Mouse (Mus musculus) forebrain, embryonic 16.5 days (tissue): ENCODE data around the gene Yeats4. TPM values are rescaled to one million over a fixed set of nuclear protein-coding genes. Genes with fewer than 3 reads are reported as not detected.

Source experiments
- ATAC-seq: fragments of 200-750 bp; cut with Nextera tagmentation; 2 replicates; pipeline ENCODE4 v1.8.0; 2017; ENCODE audit warnings: mild to moderate bottlenecking, moderate library complexity
- H3K27ac ChIP-seq: fragments of 300-500 bp; sonication (generic); 2 replicates; pipeline ENCODE4 v1.5.1; 2014; ENCODE audit warnings: low read length, control low read depth
- H3K27me3 ChIP-seq: fragments of 300-500 bp; sonication (generic); replicated peaks from 2 replicates; pipeline ENCODE4 v1.6.1; 2014; ENCODE audit warnings: low read length; ENCODE audit not compliant: control insufficient read depth, insufficient read depth
- H3K36me3 ChIP-seq: fragments of 300-500 bp; sonication (generic); 2 replicates; pipeline ENCODE4 v1.6.1; 2014; ENCODE audit not compliant: control insufficient read depth, insufficient read depth
- H3K4me1 ChIP-seq: fragments of 300-500 bp; sonication (generic); replicated peaks from 2 replicates; pipeline ENCODE4 v1.6.1; 2014; ENCODE audit warnings: low read length; ENCODE audit not compliant: control insufficient read depth, insufficient read depth
- H3K4me2 ChIP-seq: fragments of 300-500 bp; sonication (generic); 2 replicates; pipeline ENCODE4 v1.6.1; 2014; ENCODE audit warnings: mild to moderate bottlenecking, low read length, control low read depth
- H3K4me3 ChIP-seq: fragments of 300-500 bp; sonication (generic); replicated peaks from 2 replicates; pipeline ENCODE4 v1.5.1; 2014; ENCODE audit warnings: mild to moderate bottlenecking, low read length, control low read depth
- H3K9ac ChIP-seq: fragments of 300-500 bp; sonication (generic); replicated peaks from 2 replicates; pipeline ENCODE4 v1.6.1; 2014; ENCODE audit warnings: low read depth, low read length, control low read depth
- H3K9me3 ChIP-seq: fragments of 300-500 bp; sonication (generic); 2 replicates; pipeline ENCODE4 v1.6.1; 2016; ENCODE audit warnings: low read length; ENCODE audit not compliant: control insufficient read depth
- WGBS: fragments of 180-500 bp; shearing (Covaris S2); extraction: QIAGEN DNeasy Blood & Tissue Kit; methylation state at CpG from one replicate; pipeline ENCODE4 v1.1.7; 2014; 5-methylcytosine and 5-hydroxymethylcytosine counted together
- polyA plus RNA-seq: library from polyadenylated mRNA; unstranded; fragments of >200 nt; fragmentation: Nextera tagmentation; extraction: Ambion mirVana; gene quantifications from 2 replicates; pipeline ENCODE4 v1.2.1, GENCODE M21; 2015

Gene Yeats4
- 95.7 and 97.1 TPM in 2 replicates for polyA plus RNA-seq

DNA sequence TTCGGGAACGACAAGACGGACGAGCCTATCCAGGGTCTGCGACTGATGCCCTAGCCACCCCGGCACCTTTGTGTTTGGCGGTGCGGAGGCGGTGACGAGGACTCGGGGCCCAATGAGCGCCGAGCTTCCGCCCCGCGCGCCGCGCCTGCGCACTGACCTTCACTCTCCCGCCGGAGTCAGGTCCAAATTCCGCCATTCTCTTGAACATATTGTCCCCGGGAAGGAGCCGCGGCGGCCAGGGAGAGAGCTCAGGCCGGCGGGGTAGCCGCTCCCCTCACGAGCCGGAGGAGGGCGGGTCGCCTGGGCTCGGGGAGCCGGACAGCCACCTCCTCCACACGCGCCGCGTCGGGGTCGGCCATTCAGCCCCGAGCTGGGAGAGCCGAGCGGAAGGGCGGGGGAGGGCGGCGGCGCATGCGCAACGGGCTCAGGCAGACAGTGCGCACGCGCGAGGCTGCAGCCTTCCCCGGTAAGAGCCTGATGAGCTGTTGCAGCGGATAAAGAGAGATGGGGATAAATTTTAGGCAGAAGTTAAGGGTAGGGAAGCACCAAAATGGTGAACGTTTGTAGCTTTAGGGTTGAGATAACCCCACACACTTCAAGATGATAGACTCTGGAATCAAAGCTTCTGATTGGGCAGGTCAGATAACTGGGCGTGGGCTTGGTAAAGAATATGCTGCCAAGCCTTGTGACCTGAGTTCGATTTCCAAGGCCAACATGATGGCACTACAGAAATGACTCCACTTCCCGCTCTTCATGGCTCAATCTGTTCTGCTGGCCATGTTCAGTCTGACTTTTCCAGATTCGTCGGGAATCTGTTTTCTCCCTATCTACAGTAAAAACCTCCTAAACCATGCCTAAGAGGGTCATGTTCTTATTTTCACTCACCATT, at the start of gene Yeats4:
Yeats4 (minus strand) TSS at position 406 of the 889 bp plus-strand sequence.
- H3K27ac ChIP-seq: peak within 1 kb of the TSS; percentile 99
- H3K27me3 ChIP-seq: no peaks in the 10 kb centered on the region
- H3K4me1 ChIP-seq: peaks cover 11% of the 10 kb centered on the region
- H3K36me3 ChIP-seq: peaks cover 11% of the 10 kb centered on the region
- peak within 1 kb of the TSS; percentile 99 for H3K9ac ChIP-seq
- peak within 1 kb of the TSS; percentile 83 for H3K4me2 ChIP-seq
- H3K9me3 ChIP-seq: no peaks in the 10 kb centered on the region
- ATAC-seq: peak; percentile 97
- 1% methylated on average over 63 of the region's 63 CpGs for WGBS
- H3K4me3 ChIP-seq: peak within 1 kb of the TSS; percentile 89

DNA sequence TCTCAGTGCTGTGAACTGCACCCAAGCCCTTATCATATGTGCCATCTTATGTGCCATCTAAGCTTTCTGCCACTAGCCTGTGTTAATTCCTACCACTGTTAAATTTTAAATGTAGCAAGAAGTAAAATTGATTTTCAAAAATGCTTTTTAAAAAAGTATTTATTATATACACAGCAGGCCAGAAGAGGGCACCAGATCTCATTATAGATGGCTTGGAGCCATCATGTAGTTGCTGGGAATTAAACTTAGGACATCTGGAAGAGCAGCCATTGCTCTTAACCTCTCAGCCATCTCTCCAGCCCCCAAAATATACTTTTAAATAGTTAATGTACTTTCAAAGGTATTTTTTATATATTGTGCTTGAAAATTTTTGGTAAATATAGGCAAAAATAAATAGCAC, 47.7 kb upstream of the Yeats4 start:
- Histone ChIP-seq H3K36me3 (no peaks in the 10 kb centered on the region), H3K9ac (no peak overlapping the region), H3K9me3 (no peaks in the 10 kb centered on the region), H3K4me1 (no peaks in the 10 kb centered on the region), H3K4me3 (no peak overlapping the region), H3K4me2 (no peak overlapping the region), H3K27ac (no peak overlapping the region), H3K27me3 (no peaks in the 10 kb centered on the region)
- no peak for ATAC-seq

DNA sequence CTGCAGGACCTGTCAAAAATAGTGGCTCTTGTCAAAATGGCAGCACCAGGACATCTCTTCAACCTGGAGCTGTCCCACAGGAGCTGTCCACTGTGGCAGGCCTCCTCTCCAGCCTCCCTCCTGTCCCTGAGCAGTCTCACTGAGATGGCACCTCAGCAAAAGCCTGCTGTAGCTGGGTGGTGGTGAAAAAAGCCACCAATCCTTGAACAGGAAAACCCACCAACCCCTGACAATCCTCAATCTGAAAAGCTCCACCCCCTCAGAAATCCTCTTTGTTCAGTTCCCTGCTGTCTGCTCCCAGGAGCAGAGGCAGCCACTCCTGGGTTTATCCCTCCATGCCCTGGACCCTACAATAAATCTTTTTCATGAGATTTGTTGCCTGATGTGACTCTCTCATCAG, 35.6 kb upstream of the Yeats4 start:
- no peak overlapping the region for H3K4me2 ChIP-seq
- no peak overlapping the region for H3K9ac ChIP-seq
- no peak for ATAC-seq
- H3K27me3 ChIP-seq: no peaks in the 10 kb centered on the region
- no peaks in the 10 kb centered on the region for H3K4me1 ChIP-seq
- H3K27ac ChIP-seq: no peak overlapping the region
- H3K4me3 ChIP-seq: no peak overlapping the region
- no peaks in the 10 kb centered on the region; the same call in 1 of the 2 replicates for H3K9me3 ChIP-seq
- no peaks in the 10 kb centered on the region for H3K36me3 ChIP-seq

DNA sequence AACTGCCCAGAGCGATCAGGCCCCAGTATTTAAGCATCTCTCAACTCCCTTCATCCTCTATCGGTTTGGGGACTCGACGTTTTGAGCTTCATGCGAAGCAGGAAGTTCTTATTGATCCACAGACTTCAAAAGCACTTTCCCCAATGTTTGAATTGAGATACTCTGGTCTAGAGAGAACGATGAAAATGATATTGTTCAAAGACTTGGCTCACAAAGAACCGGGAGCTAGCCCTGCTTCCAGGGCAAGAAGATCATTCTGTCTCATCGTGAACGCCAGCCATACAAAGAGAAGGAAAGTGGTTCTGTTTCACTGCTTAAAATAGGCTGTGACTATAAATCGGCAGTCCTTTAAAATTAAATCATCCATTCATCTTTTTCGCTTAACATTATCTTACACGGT, 14.3 kb upstream of the Yeats4 start, which contains the start of gene 9530003J23Rik:
9530003J23Rik (minus strand) TSS at position 101 of the 400 bp plus-strand sequence.
- WGBS: 88% methylated on average over 12 of the region's 12 CpGs
- Histone ChIP-seq H3K4me1 (no peaks in the 10 kb centered on the region), H3K27me3 (no peaks in the 10 kb centered on the region), H3K9me3 (no peaks in the 10 kb centered on the region), H3K4me3 (no peak within 1 kb of the TSS), H3K9ac (no peak within 1 kb of the TSS), H3K36me3 (no peaks in the 10 kb centered on the region), H3K4me2 (no peak within 1 kb of the TSS), H3K27ac (no peak within 1 kb of the TSS)
- ATAC-seq: no peak

DNA sequence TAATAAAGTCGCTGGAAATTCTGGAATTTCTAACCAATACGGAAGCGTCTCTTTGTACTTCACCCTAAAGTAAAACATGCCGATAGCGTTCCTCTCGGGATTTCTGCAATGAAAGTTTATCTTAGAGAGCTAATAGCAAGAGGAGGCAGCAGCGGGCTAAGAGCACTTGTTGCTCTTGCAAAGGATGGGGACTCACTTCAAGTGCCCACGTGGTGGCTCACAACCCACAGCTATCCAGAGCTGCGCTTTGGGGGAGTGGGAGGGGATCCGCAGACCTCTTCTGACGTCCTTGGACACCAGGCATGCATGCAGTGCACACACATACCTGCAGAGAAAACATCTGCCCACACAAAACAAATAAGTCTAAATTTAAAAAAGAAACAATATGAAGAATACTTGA, 11.6 kb upstream of the Yeats4 start:
- no peak overlapping the region for H3K4me2 ChIP-seq
- no peak overlapping the region for H3K9ac ChIP-seq
- no peaks in the 10 kb centered on the region for H3K4me1 ChIP-seq
- H3K27me3 ChIP-seq: no peaks in the 10 kb centered on the region
- no peak overlapping the region for H3K4me3 ChIP-seq
- ATAC-seq: no peak
- H3K9me3 ChIP-seq: no peaks in the 10 kb centered on the region
- no peak overlapping the region for H3K27ac ChIP-seq
- WGBS: 63% methylated on average over 11 of the region's 11 CpGs
- no peaks in the 10 kb centered on the region for H3K36me3 ChIP-seq

DNA sequence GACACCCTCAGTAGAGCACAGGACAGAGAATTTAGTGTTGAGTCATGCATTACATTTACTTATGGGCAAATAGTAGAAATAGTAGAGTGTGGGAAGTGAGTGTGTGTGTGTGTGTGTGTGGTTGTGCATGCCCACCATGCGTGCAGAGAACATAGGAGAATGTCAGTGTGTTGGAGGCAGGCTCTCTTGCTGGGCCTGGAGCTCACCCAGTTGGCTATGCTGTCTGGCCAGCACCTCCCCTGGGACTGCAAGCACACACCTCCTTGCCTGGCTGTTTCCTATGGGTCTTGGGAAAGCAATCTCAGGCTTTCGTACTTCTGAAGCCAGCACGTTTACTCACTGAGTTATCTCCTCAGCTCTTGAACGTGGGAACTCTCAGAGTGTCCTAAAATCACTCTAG, 10.5 kb upstream of the Yeats4 start:
- no peak overlapping the region for H3K9ac ChIP-seq
- no peak overlapping the region for H3K4me3 ChIP-seq
- H3K4me1 ChIP-seq: no peaks in the 10 kb centered on the region
- 69% methylated on average over 4 of the region's 4 CpGs for WGBS
- H3K27ac ChIP-seq: no peak overlapping the region
- ATAC-seq: no peak
- no peaks in the 10 kb centered on the region for H3K27me3 ChIP-seq
- no peak overlapping the region for H3K4me2 ChIP-seq
- H3K36me3 ChIP-seq: no peaks in the 10 kb centered on the region
- no peaks in the 10 kb centered on the region for H3K9me3 ChIP-seq

DNA sequence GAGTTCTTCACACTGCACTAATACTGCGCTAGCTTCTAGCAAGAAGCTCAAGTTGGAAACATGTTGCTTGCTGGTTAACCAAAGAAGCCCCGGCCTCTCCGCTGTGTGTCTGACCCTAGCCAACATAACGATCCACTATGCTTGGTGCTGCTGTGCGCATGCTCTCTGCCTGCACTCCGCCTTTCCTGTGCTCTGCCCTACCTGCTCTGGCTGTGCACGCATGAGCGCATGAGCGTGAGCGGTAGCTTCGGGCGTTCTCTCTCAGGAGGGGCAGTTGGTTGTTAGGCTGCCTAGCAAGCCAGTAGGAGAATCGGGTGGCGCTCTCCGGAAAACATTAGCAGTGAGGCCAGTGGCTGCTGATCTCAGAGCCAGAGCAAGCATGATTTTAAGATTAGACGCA, 5.5 kb upstream of the Yeats4 start:
- Histone ChIP-seq H3K27ac (no peak overlapping the region), H3K4me1 (no peaks in the 10 kb centered on the region; the same call in 1 of the 2 replicates), H3K27me3 (no peaks in the 10 kb centered on the region), H3K36me3 (no peaks in the 10 kb centered on the region), H3K9me3 (no peaks in the 10 kb centered on the region), H3K4me2 (no peak overlapping the region; the same call in 1 of the 2 replicates), H3K4me3 (no peak overlapping the region), H3K9ac (no peak overlapping the region)
- 65% methylated on average over 16 of the region's 16 CpGs for WGBS
- ATAC-seq: no peak

DNA sequence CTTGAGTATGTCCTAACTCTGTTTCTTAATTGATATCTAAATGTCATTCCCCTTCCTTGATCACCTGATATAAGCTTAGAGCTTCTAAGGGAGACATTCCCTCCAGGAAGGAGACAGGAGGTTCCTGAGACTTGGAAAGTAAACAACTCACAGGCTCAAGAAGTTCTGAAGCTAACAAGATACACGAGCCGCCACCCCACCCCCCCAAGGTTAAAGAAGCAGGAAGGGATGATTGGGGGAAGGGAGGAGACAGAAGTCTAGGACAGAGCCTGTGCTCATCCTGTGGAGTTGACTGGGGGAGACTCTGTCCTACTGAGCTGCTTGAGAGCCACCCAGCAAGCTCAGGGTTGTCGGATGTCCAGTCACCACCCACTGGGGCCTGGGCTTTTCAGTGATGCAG, 1.7 kb upstream of the Yeats4 start:
- no peaks in the 10 kb centered on the region for H3K9me3 ChIP-seq
- WGBS: 83% methylated on average over 3 of the region's 3 CpGs
- H3K4me1 ChIP-seq: peaks cover 11% of the 10 kb centered on the region
- H3K4me2 ChIP-seq: no peak overlapping the region
- no peaks in the 10 kb centered on the region for H3K36me3 ChIP-seq
- no peak overlapping the region for H3K9ac ChIP-seq
- H3K27me3 ChIP-seq: no peaks in the 10 kb centered on the region
- no peak overlapping the region for H3K4me3 ChIP-seq
- no peak overlapping the region for H3K27ac ChIP-seq
- no peak for ATAC-seq

DNA sequence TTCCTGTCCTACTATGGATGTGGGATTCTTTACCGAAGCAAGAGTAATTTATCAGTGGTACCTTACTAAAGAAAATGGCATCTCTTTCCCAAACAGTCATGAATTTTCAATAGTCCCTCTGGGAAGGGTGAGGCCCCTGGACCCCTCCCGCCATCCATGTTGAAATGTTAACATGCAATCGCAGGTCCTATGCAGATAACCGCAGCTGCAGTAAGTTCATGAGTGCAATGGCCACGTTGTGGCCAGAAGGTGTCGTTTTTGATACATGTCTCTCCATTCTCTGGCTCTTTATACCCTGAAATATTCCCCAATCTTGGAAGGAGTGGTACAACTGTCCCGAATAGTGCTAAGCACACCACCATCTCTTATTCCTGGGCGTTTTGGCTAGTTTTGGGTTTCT, 787 bp upstream of the Yeats4 start:
- no peak for ATAC-seq
- H3K4me1 ChIP-seq: peaks cover 11% of the 10 kb centered on the region
- no peak overlapping the region for H3K27ac ChIP-seq
- H3K9me3 ChIP-seq: no peaks in the 10 kb centered on the region
- no peaks in the 10 kb centered on the region for H3K27me3 ChIP-seq
- H3K36me3 ChIP-seq: peaks cover 5% of the 10 kb centered on the region
- WGBS: 58% methylated on average over 8 of the region's 8 CpGs
- H3K4me2 ChIP-seq: peak overlapping the region; percentile 52
- H3K4me3 ChIP-seq: peak overlapping the region; percentile 89
- H3K9ac ChIP-seq: no peak overlapping the region
